Mouse (Mus musculus) heart, postnatal 0 days (tissue): ENCODE measurements around the gene Mettl26.

ENCODE experiments used
- CTCF ChIP-seq: IDR thresholded peaks from 2 replicates; pipeline ENCODE4 v1.5.1; 2016; ENCODE audit warnings: antibody characterized with exemption, control low read depth, low read depth
- EP300 ChIP-seq: IDR thresholded peaks from 2 replicates; pipeline ENCODE4 v1.6.1; 2016; ENCODE audit warnings: antibody characterized with exemption, low read depth

GRCm38 (mm10) chr17:25825984-25826570, 48.8 kb upstream of the Mettl26 start:
- no peak for TF ChIP-seq CTCF
- no peak for TF ChIP-seq EP300
